Mouse (Mus musculus) effector memory CD4-positive, alpha-beta T cell, adult 7 months (primary cell): ENCODE measurements around the gene Tspan7. TPM values are rescaled to one million over a fixed set of nuclear protein-coding genes. Genes with fewer than 3 reads are reported as not detected.

Source experiments
- polyA plus RNA-seq: library from polyadenylated mRNA; unstranded; fragments of 100-300 nt; shearing (Covaris generic); gene quantifications from one replicate; pipeline ENCODE4 v1.2.1, GENCODE M21; 2017

The Tspan7 gene
- not detected for polyA plus RNA-seq

DNA sequence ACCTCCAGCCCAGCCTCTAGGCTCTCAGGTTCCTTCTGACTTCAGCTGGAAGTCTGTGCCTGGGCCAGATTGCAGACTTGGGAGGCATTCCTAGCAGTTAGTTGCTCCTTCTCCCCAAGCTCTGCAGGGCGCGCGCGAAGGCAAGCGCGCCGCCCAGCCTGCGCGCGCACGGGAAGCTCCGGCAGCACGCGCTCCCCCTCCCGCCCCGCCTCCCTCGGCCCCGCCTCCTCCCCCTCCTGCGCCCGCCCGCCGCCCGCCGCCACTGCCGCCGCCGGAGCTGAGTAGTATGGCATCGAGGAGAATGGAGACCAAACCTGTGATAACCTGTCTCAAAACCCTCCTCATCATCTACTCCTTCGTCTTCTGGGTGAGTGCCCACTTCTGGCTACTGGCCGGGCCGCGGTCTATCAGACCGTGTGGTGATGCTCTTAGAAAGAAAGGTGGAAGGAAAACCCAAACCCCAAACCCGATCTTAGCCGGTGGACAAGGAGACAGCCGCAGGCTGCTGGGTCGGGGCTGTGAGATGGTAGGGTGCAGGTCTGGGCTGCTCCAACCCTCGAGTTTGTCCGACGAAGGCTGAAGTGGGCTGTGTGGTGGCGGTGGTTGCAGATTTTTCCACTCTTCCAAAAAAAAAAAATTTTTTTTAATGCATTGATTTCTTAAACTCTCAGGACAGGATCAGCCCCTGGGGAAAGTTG lies at the start of gene Tspan7:
Gene Tspan7 (plus strand): TSS at position 287 of the 698 bp plus-strand sequence.

Other genes starting within 250 kb of the Tspan7 start
- gene Otc, start 232.9 kb upstream of the Tspan7 start, polyA plus RNA-seq: not detected
- gene Mid1ip1, start 229.9 kb downstream of the Tspan7 start, polyA plus RNA-seq: 27.2 TPM